Mouse (Mus musculus): ENCODE results near the gene Jade2.

- TF ChIP-seq CTCF (IDR thresholded peaks at IDR 0.05; ENCODE audit: low read depth): no peak
- TF ChIP-seq EP300 (optimal IDR thresholded peaks at IDR 0.05): no peak
These were observed 4.9 kb downstream of the Jade2 start for GRCm38 (mm10) chr11:51852595-51852994.

Measured in stomach, postnatal 0 days (tissue).